In genomic region chr3:89182531-89183057, GRCm38 (mm10) we compare ENCODE assay signal across 8 mouse cellular contexts. TPM values are rescaled to one million over a fixed set of nuclear protein-coding genes. Genes with fewer than 3 reads are reported as not detected.
DNase-seq lines count a peak whose midpoint lies in the region; ATAC-seq and TF ChIP-seq lines count a peak whose summit lies in the region.

No protein-coding gene starts in this region.

- intact Hi-C loops in left cerebral cortex, postnatal 36 days (cut with DNase I): no loop called here

- peaks cover 4% of the 10 kb centered on the region; the same call in 1 of the 2 replicates for H3K27me3 ChIP-seq in heart, embryonic 11.5 days (ENCODE audit: control insufficient read depth, insufficient read depth, low read length)
- H3K27me3 ChIP-seq in ES-Bruce4 (ENCODE audit: control insufficient read depth, insufficient read depth, low read length, poor library complexity, severe bottlenecking): no peaks in the 10 kb centered on the region
- 0 out of 2 replicates have a peak, but pooled peaks cover 6% of the 10 kb centered on the region for H3K27me3 ChIP-seq in hindbrain, embryonic 13.5 days

- peaks cover 24% of the 10 kb centered on the region; the same call in 1 of the 2 replicates for H3K4me1 ChIP-seq in heart, embryonic 11.5 days (ENCODE audit: control insufficient read depth, insufficient read depth, low read length)
- H3K4me1 ChIP-seq in ES-Bruce4 (ENCODE audit: control insufficient read depth, insufficient read depth, low read length): peaks cover 4% of the 10 kb centered on the region
- peaks cover 58% of the 10 kb centered on the region for H3K4me1 ChIP-seq in hindbrain, embryonic 13.5 days (replicated peaks)

- no peak for TF ChIP-seq EP300 in ES-Bruce4 (IDR thresholded peaks at IDR 0.05; ENCODE audit: insufficient read depth, low read depth, low read length)

- no peaks in the 10 kb centered on the region for H3K9me3 ChIP-seq in heart, embryonic 11.5 days (replicated peaks; ENCODE audit: control insufficient read depth, low read length)
- H3K9me3 ChIP-seq in ES-Bruce4 (replicated peaks; ENCODE audit: control insufficient read depth, insufficient read depth, low read length, poor library complexity, severe bottlenecking): no peaks in the 10 kb centered on the region
- no peaks in the 10 kb centered on the region for H3K9me3 ChIP-seq in hindbrain, embryonic 13.5 days

- H3K27ac ChIP-seq in heart, embryonic 11.5 days (ENCODE audit: low read depth, low read length): no peak overlapping the region
- no peak overlapping the region for H3K27ac ChIP-seq in ES-Bruce4 (ENCODE audit: insufficient read depth, low read length)
- peak overlapping the region; percentile 95 for H3K27ac ChIP-seq in hindbrain, embryonic 13.5 days

- no peak for DNase-seq in heart, adult 9 months (ENCODE audit: low spot score in 2 of 2)
- DNase-seq in right cerebral cortex, postnatal 10 days (ENCODE audit: low spot score in 2 of 2): no peak
- no peak for DNase-seq in urinary bladder, adult 2 months (ENCODE audit: low spot score)
- no peak for DNase-seq in left cerebral cortex, postnatal 36 days (ENCODE audit: low spot score in 2 of 2)

- H3K9ac ChIP-seq in heart, embryonic 11.5 days (ENCODE audit: low read depth, low read length): no peak overlapping the region; the same call in 1 of the 2 replicates
- H3K9ac ChIP-seq in ES-Bruce4 (ENCODE audit: low read depth, poor library complexity, severe bottlenecking): 0 out of 2 replicates have a peak overlapping the region, but pooled peaks have one; percentile 6
- peak overlapping the region; percentile 90 for H3K9ac ChIP-seq in hindbrain, embryonic 13.5 days

- 0 out of 2 replicates have a peak, but pooled peaks have one; percentile 5 for ATAC-seq in heart, embryonic 11.5 days (replicated peaks; ENCODE audit: insufficient number of reproducible peaks, low FRiP score, low TSS enrichment)
- peak; percentile 19; the same call in 1 of the 2 replicates for ATAC-seq in hindbrain, embryonic 13.5 days (ENCODE audit: low FRiP score)
- ATAC-seq in megakaryocyte-erythroid progenitor cell, adult 5-6 weeks (replicated peaks; ENCODE audit: low FRiP score, low TSS enrichment, poor library complexity, severe bottlenecking): peak; percentile 23; the same call in 1 of the 2 replicates

- H3K4me2 ChIP-seq in heart, embryonic 11.5 days: peak overlapping the region; percentile 95
- H3K4me2 ChIP-seq in hindbrain, embryonic 13.5 days: peak overlapping the region; percentile 95

- no peak for TF ChIP-seq CTCF in ES-Bruce4 (IDR thresholded peaks at IDR 0.05; ENCODE audit: low read depth, low read length)

- WGBS in heart, embryonic 11.5 days (ENCODE audit: insufficient replicate concordance): 46% methylated on average over 7 of the region's 7 CpGs
- WGBS in hindbrain, embryonic 13.5 days: 53% methylated on average over 7 of the region's 7 CpGs

- peak overlapping the region; percentile 63 for H3K4me3 ChIP-seq in heart, embryonic 11.5 days (ENCODE audit: low read depth, low read length)
- no peak overlapping the region for H3K4me3 ChIP-seq in ES-Bruce4 (ENCODE audit: low read depth, low read length)
- H3K4me3 ChIP-seq in hindbrain, embryonic 13.5 days: peak overlapping the region; percentile 65

- H3K36me3 ChIP-seq in heart, embryonic 11.5 days (ENCODE audit: control insufficient read depth, insufficient read depth, low read length): peaks cover 18% of the 10 kb centered on the region
- H3K36me3 ChIP-seq in ES-Bruce4 (ENCODE audit: control insufficient read depth, insufficient read depth, low read length, poor library complexity, severe bottlenecking): peaks cover 6% of the 10 kb centered on the region
- H3K36me3 ChIP-seq in hindbrain, embryonic 13.5 days: peaks cover 42% of the 10 kb centered on the region

- TF ChIP-seq POLR2A in ES-Bruce4 (IDR thresholded peaks at IDR 0.05; ENCODE audit: insufficient read depth, low read length): no peak

RNA-seq across cellular contexts. Expression of gene Fam189b, which starts 0.3 kb away (rescaled TPM):
- polyA plus RNA-seq in heart, embryonic 11.5 days (2014; fragmentation: Nextera tagmentation; extraction: Ambion mirVana): 11.9 and 13.7 TPM in 2 replicates
- polyA plus RNA-seq in ES-Bruce4 (2011; ENCODE audit: insufficient read depth, insufficient read length, low read depth, missing spikeins): 21.7 and 25.7 TPM in 2 replicates
- polyA plus RNA-seq in hindbrain, embryonic 13.5 days (2015; fragmentation: Nextera tagmentation; extraction: Ambion mirVana): 29.9 and 30.0 TPM in 2 replicates
- 28.1 and 39.1 TPM in 2 replicates for total RNA-seq in megakaryocyte-erythroid progenitor cell, adult 5-6 weeks (2014; fragmentation: Nextera tagmentation)
- 6.9 and 13.7 TPM in 2 replicates for total RNA-seq in megakaryocyte-erythroid progenitor cell, adult 5-6 weeks (2017)
- 32.9 and 42.3 TPM in 2 replicates for polyA plus RNA-seq in urinary bladder, adult 2 months (2012; rRNA removed)
- 10 to 100 TPM; 59.3 to 60.3 TPM for total RNA-seq in left cerebral cortex, postnatal 36 days (2021)

RNA-seq across cellular contexts. Expression of gene Scamp3, which starts 5.3 kb away (rescaled TPM):
- 82.8 and 88.3 TPM in 2 replicates for polyA plus RNA-seq in heart, embryonic 11.5 days (2014; fragmentation: Nextera tagmentation; extraction: Ambion mirVana)
- polyA plus RNA-seq in ES-Bruce4 (2011; ENCODE audit: insufficient read depth, insufficient read length, low read depth, missing spikeins): 74.8 and 75.7 TPM in 2 replicates
- polyA plus RNA-seq in hindbrain, embryonic 13.5 days (2015; fragmentation: Nextera tagmentation; extraction: Ambion mirVana): 127 and 130 TPM in 2 replicates
- 86.7 and 129 TPM in 2 replicates for total RNA-seq in megakaryocyte-erythroid progenitor cell, adult 5-6 weeks (2014; fragmentation: Nextera tagmentation)
- 32.8 and 34.8 TPM in 2 replicates for total RNA-seq in megakaryocyte-erythroid progenitor cell, adult 5-6 weeks (2017)
- polyA plus RNA-seq in urinary bladder, adult 2 months (2012; rRNA removed): 69.8 and 72.3 TPM in 2 replicates
- total RNA-seq in left cerebral cortex, postnatal 36 days (2021): 10 to 100 TPM; 64.0 to 67.2 TPM

RNA-seq across cellular contexts. Expression of gene Clk2, which starts 18.0 kb away (rescaled TPM):
- 18.7 and 20.1 TPM in 2 replicates for polyA plus RNA-seq in heart, embryonic 11.5 days (2014; fragmentation: Nextera tagmentation; extraction: Ambion mirVana)
- polyA plus RNA-seq in ES-Bruce4 (2011; ENCODE audit: insufficient read depth, insufficient read length, low read depth, missing spikeins): 79.4 and 82.9 TPM in 2 replicates
- polyA plus RNA-seq in hindbrain, embryonic 13.5 days (2015; fragmentation: Nextera tagmentation; extraction: Ambion mirVana): 23.5 and 24.5 TPM in 2 replicates
- 72.3 and 88.0 TPM in 2 replicates for total RNA-seq in megakaryocyte-erythroid progenitor cell, adult 5-6 weeks (2014; fragmentation: Nextera tagmentation)
- total RNA-seq in megakaryocyte-erythroid progenitor cell, adult 5-6 weeks (2017): 46.6 and 69.3 TPM in 2 replicates
- 73.9 and 89.8 TPM in 2 replicates for polyA plus RNA-seq in urinary bladder, adult 2 months (2012; rRNA removed)
- 10 to 100 TPM; 36.8 to 52.2 TPM for total RNA-seq in left cerebral cortex, postnatal 36 days (2021)

RNA-seq across cellular contexts. Expression of gene Gba, which starts 20.1 kb away (rescaled TPM):
- polyA plus RNA-seq in heart, embryonic 11.5 days (2014; fragmentation: Nextera tagmentation; extraction: Ambion mirVana): 33.3 and 39.9 TPM in 2 replicates
- 31.5 and 32.6 TPM in 2 replicates for polyA plus RNA-seq in ES-Bruce4 (2011; ENCODE audit: insufficient read depth, insufficient read length, low read depth, missing spikeins)
- 47.9 TPM in 2 replicates for polyA plus RNA-seq in hindbrain, embryonic 13.5 days (2015; fragmentation: Nextera tagmentation; extraction: Ambion mirVana)
- total RNA-seq in megakaryocyte-erythroid progenitor cell, adult 5-6 weeks (2014; fragmentation: Nextera tagmentation): 39.6 and 41.4 TPM in 2 replicates
- 36.5 and 44.3 TPM in 2 replicates for total RNA-seq in megakaryocyte-erythroid progenitor cell, adult 5-6 weeks (2017)
- 58.7 and 60.8 TPM in 2 replicates for polyA plus RNA-seq in urinary bladder, adult 2 months (2012; rRNA removed)
- 10 to 100 TPM; 62.4 to 64.6 TPM for total RNA-seq in left cerebral cortex, postnatal 36 days (2021)

RNA-seq across cellular contexts. Expression of gene Hcn3, which starts 22.6 kb away (rescaled TPM):
- 0.13 and 0.58 TPM in 2 replicates for polyA plus RNA-seq in heart, embryonic 11.5 days (2014; fragmentation: Nextera tagmentation; extraction: Ambion mirVana)
- 2.2 and 4.7 TPM in 2 replicates for polyA plus RNA-seq in ES-Bruce4 (2011; ENCODE audit: insufficient read depth, insufficient read length, low read depth, missing spikeins)
- 33.5 and 35.1 TPM in 2 replicates for polyA plus RNA-seq in hindbrain, embryonic 13.5 days (2015; fragmentation: Nextera tagmentation; extraction: Ambion mirVana)
- total RNA-seq in megakaryocyte-erythroid progenitor cell, adult 5-6 weeks (2014; fragmentation: Nextera tagmentation): 1.5 and 1.6 TPM in 2 replicates
- 1.4 and 2.5 TPM in 2 replicates for total RNA-seq in megakaryocyte-erythroid progenitor cell, adult 5-6 weeks (2017)
- 0.44 and 0.49 TPM in 2 replicates for polyA plus RNA-seq in urinary bladder, adult 2 months (2012; rRNA removed)
- total RNA-seq in left cerebral cortex, postnatal 36 days (2021): 10 to 100 TPM; 12.9 to 19.1 TPM
